Mouse (Mus musculus) midbrain, embryonic 11.5 days (tissue): ENCODE results near the gene Ier5. TPM values are rescaled to one million over a fixed set of nuclear protein-coding genes. Genes with fewer than 3 reads are reported as not detected.

Experiments used
- ATAC-seq: fragments of 200-750 bp; cut with Nextera tagmentation; 2 replicates; pipeline ENCODE4 v1.8.0; 2017; ENCODE audit warnings: moderate TSS enrichment, moderate library complexity; ENCODE audit not compliant: low FRiP score
- DNase-seq: peaks from one replicate; pipeline ENCODE4 v3.0.0; 2015; ENCODE audit warnings: low spot score; ENCODE audit errors: missing footprints
- H3K27ac ChIP-seq: fragments of 300-500 bp; sonication (generic); 2 replicates; pipeline ENCODE4 v1.5.1; 2014; ENCODE audit warnings: low read depth, low read length
- H3K27me3 ChIP-seq: fragments of 300-500 bp; sonication (generic); 2 replicates; pipeline ENCODE4 v1.6.1; 2014; ENCODE audit warnings: mild to moderate bottlenecking, low read length, moderate library complexity, mixed read lengths; ENCODE audit not compliant: control insufficient read depth, insufficient read depth
- H3K36me3 ChIP-seq: fragments of 300-500 bp; sonication (generic); 2 replicates; pipeline ENCODE4 v1.6.1; 2014; ENCODE audit warnings: mild to moderate bottlenecking, low read length, moderate library complexity, mixed read lengths; ENCODE audit not compliant: control insufficient read depth, insufficient read depth
- H3K4me1 ChIP-seq: fragments of 300-500 bp; sonication (generic); 2 replicates; pipeline ENCODE4 v1.6.1; 2014; ENCODE audit warnings: low read length; ENCODE audit not compliant: control insufficient read depth, insufficient read depth
- H3K4me2 ChIP-seq: fragments of 300-500 bp; sonication (generic); 2 replicates; pipeline ENCODE4 v1.6.1; 2014; ENCODE audit warnings: mild to moderate bottlenecking, moderate library complexity
- H3K4me3 ChIP-seq: fragments of 300-500 bp; sonication (generic); 2 replicates; pipeline ENCODE4 v1.5.1; 2014; ENCODE audit warnings: low read depth, low read length
- H3K9ac ChIP-seq: fragments of 300-500 bp; sonication (generic); 2 replicates; pipeline ENCODE4 v1.6.1; 2014; ENCODE audit warnings: low read length
- H3K9me3 ChIP-seq: fragments of 300-500 bp; sonication (generic); 2 replicates; pipeline ENCODE4 v1.6.1; 2016; ENCODE audit warnings: low read length; ENCODE audit not compliant: control insufficient read depth
- WGBS: fragments of 180-500 bp; shearing (Covaris S2); extraction: QIAGEN DNeasy Blood & Tissue Kit; methylation state at CpG from one replicate; pipeline ENCODE4 v1.1.7; 2014; 5-methylcytosine and 5-hydroxymethylcytosine counted together
- polyA plus RNA-seq: library from polyadenylated mRNA; unstranded; fragments of >200 nt; fragmentation: Nextera tagmentation; extraction: Ambion mirVana; gene quantifications from 2 replicates; pipeline ENCODE4 v1.2.1, GENCODE M21; 2014

The Ier5 gene
- polyA plus RNA-seq, 1 experiment from 2014 or later, result 13.5 TPM

DNA sequence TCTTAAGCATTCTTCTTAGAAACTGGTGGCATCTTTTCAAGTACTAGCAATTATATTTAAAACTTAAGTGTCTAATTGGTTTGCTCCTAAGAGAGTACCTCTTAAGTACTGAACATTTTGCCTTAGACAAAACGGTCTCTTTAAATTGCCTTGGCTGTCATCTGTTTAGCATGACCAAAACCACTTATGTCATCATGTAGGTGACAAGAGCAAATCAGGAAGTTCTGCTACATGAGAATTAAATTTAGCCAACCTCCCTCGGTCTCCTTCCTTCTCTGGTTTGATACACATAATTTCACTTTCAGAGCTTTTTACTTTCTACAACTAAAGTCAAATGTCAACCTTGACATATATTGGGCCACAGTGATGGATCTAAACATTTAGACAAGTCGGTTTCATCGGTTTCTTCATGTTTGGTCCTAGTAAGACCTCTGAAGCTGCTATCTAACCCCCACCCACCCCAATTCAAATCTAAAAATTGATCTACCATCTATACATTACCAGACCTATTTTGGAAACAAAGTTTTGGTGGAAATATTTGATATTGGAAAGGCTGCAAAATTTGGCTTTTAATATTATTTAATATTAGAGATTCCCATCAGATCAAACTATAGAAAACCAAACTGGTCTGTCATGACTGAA is 2.7 kb downstream of the Ier5 start:
- Histone ChIP-seq H3K9me3 (no peaks in the 10 kb centered on the region), H3K27ac (no peak overlapping the region), H3K4me3 (no peak overlapping the region; the same call in 1 of the 2 replicates), H3K4me1 (peaks cover 21% of the 10 kb centered on the region), H3K27me3 (no peaks in the 10 kb centered on the region; the same call in 1 of the 2 replicates), H3K4me2 (peak overlapping the region; percentile 91), H3K36me3 (no peaks in the 10 kb centered on the region), H3K9ac (no peak overlapping the region)
- no peak for ATAC-seq
- no peak for DNase-seq
- WGBS, result 82% methylated on average over 4 of the region's 4 CpGs

DNA sequence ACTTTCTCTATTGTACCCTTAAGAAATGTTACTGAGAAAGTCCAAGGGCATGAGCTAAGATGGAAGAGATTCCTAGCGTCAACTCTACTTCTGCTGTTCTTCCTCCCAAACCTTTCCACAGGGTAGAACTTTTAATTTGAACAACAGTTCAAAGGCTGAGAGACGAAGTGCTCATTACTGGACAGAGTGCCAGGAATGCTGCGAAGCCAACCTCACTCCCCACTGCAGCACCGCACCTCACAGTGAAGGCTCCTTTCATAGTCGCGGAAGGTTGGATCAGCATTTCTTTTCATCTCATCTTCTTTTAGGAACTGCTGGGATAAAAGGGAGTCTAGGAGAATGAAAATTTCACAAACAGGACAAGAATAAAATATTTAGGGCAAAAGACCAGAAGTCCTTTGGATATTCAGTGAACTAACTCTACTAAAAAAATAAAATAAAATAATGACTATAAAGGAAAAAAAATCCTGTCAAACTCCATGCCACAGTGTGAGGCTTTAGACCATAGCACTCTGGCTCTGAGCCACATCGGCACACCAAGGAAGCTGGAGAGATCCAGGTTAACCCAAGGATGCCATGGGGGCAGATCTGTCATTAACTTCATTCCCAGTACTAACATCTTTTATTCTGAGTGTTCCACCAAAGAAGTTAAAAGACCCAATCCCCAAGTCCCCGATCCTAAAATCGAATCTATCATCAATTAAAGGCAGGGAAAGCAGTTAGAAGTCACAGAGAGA is 5.3 kb downstream of the Ier5 start:
- Histone ChIP-seq H3K9ac (no peak overlapping the region), H3K4me3 (no peak overlapping the region), H3K9me3 (no peaks in the 10 kb centered on the region), H3K4me2 (no peak overlapping the region), H3K4me1 (peaks cover 21% of the 10 kb centered on the region), H3K27me3 (no peaks in the 10 kb centered on the region; the same call in 1 of the 2 replicates), H3K27ac (no peak overlapping the region), H3K36me3 (no peaks in the 10 kb centered on the region)
- DNase-seq, result no peak
- no peak for ATAC-seq
- 52% methylated on average over 9 of the region's 9 CpGs for whole genome bisulfite sequencing

- H3K4me1 ChIP-seq, result peaks cover 21% of the 10 kb centered on the region
- DNase-seq, result no peak
- H3K36me3 ChIP-seq, result no peaks in the 10 kb centered on the region
- H3K4me3 ChIP-seq, result no peak overlapping the region
- 30% methylated on average over 4 of the region's 4 CpGs for WGBS
- no peaks in the 10 kb centered on the region for H3K9me3 ChIP-seq
- no peak overlapping the region for H3K9ac ChIP-seq
- no peak overlapping the region for H3K4me2 ChIP-seq
- H3K27me3 ChIP-seq, result no peaks in the 10 kb centered on the region; the same call in 1 of the 2 replicates
- peak; percentile 13; the same call in 1 of the 2 replicates for ATAC-seq
- H3K27ac ChIP-seq, result no peak overlapping the region
These were observed 6.2 kb downstream of the Ier5 start for GRCm38 (mm10) chr1:155093145-155093791.

GRCm38 (mm10) chr1:155091842-155092800 is 7.3 kb downstream of the Ier5 start:
- H3K4me2 ChIP-seq, result no peak overlapping the region
- WGBS, result 20% methylated on average over 14 of the region's 14 CpGs
- no peak overlapping the region for H3K4me3 ChIP-seq
- H3K36me3 ChIP-seq, result no peaks in the 10 kb centered on the region
- H3K9ac ChIP-seq, result peak overlapping the region; percentile 27
- ATAC-seq (peak; percentile 68; the same call in 1 of the 2 replicates), DNase-seq (no peak)
- no peak overlapping the region for H3K27ac ChIP-seq
- H3K9me3 ChIP-seq, result no peaks in the 10 kb centered on the region
- peaks cover 18% of the 10 kb centered on the region for H3K4me1 ChIP-seq
- H3K27me3 ChIP-seq, result no peaks in the 10 kb centered on the region; the same call in 1 of the 2 replicates

GRCm38 (mm10) chr1:155091374-155091841 is 8.0 kb downstream of the Ier5 start:
- Histone ChIP-seq H3K4me3 (no peak overlapping the region), H3K4me1 (peaks cover 18% of the 10 kb centered on the region), H3K27ac (no peak overlapping the region), H3K27me3 (no peaks in the 10 kb centered on the region; the same call in 1 of the 2 replicates), H3K9me3 (no peaks in the 10 kb centered on the region), H3K4me2 (no peak overlapping the region), H3K36me3 (no peaks in the 10 kb centered on the region), H3K9ac (no peak overlapping the region)
- no peak for ATAC-seq
- DNase-seq, result no peak
- 84% methylated on average over 7 of the region's 7 CpGs for WGBS

GRCm38 (mm10) chr1:155090736-155091135 is 8.7 kb downstream of the Ier5 start:
- ATAC-seq (no peak), DNase-seq (no peak)
- Histone ChIP-seq H3K27me3 (no peaks in the 10 kb centered on the region; the same call in 1 of the 2 replicates), H3K27ac (no peak overlapping the region), H3K4me3 (no peak overlapping the region), H3K4me2 (no peak overlapping the region), H3K4me1 (peaks cover 25% of the 10 kb centered on the region), H3K9ac (no peak overlapping the region), H3K9me3 (no peaks in the 10 kb centered on the region), H3K36me3 (no peaks in the 10 kb centered on the region)
- 71% methylated on average over 1 of the region's 1 CpGs for WGBS

DNA sequence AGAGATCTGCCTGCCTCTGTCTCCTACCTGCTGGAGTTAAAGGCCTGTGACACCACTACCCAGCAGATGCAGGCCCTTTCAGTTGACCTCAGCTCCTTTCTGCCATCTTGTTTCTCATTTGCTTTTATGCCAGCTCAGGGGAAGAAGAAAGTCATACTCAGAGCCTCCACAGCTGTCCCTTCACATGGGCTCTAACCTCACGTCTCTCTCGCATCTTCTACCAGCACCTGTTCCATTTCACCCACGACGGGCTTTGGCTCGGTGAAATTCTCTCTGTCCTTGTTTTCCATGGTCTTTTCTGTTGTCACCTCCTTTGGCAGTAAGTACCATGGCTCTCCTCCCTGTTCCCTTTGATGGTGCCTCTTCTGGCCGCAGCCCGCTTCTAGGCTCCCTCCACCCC is 9.1 kb downstream of the Ier5 start:
- DNase-seq, result no peak
- H3K9ac ChIP-seq, result no peak overlapping the region
- no peaks in the 10 kb centered on the region; the same call in 1 of the 2 replicates for H3K27me3 ChIP-seq
- no peaks in the 10 kb centered on the region for H3K9me3 ChIP-seq
- peaks cover 29% of the 10 kb centered on the region for H3K4me1 ChIP-seq
- H3K36me3 ChIP-seq, result no peaks in the 10 kb centered on the region
- no peak overlapping the region for H3K4me3 ChIP-seq
- no peak overlapping the region for H3K4me2 ChIP-seq
- ATAC-seq, result no peak
- 89% methylated on average over 7 of the region's 7 CpGs for WGBS
- H3K27ac ChIP-seq, result no peak overlapping the region

- ATAC-seq (no peak), DNase-seq (no peak)
- H3K27ac ChIP-seq, result no peak overlapping the region
- 71% methylated on average over 16 of the region's 16 CpGs for WGBS
- H3K27me3 ChIP-seq, result no peaks in the 10 kb centered on the region
- no peak overlapping the region for H3K4me3 ChIP-seq
- H3K4me2 ChIP-seq, result no peak overlapping the region
- no peaks in the 10 kb centered on the region for H3K9me3 ChIP-seq
- H3K4me1 ChIP-seq, result peaks cover 41% of the 10 kb centered on the region
- H3K9ac ChIP-seq, result no peak overlapping the region
- H3K36me3 ChIP-seq, result no peaks in the 10 kb centered on the region
These were observed 10.4 kb downstream of the Ier5 start for GRCm38 (mm10) chr1:155088847-155089603.
